Mouse (Mus musculus): ENCODE measurements around the gene Ppbp.

Ppbp gene

GRCm38 (mm10) chr5:90768218-90768617, at the start of gene Ppbp:
TSS of gene Ppbp (plus strand) at chr5:90768518.
- in situ Hi-C loops (cut with MseI, MboI), result no loop called here

DNA sequence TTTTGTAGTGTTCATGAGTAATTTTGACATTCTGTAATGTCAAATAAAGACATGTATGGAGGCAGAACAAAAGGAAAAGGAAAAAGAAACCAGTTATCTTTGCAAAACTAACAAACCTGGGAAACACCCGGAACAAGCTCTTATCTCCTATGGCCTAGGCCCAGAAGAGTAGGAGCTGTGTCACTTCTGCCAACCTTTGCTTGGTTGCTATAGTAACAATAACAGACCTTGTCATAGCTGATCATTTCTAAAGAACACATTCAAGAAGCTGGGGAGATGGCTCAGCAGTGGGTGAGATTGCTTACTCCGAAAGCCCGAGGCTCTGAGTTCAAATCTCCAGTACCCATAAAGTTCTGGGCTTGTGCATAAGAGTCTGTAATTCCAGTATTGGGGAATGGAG, 45.7 kb upstream of the Ppbp start:
- in situ Hi-C loops (cut with MseI, MboI), result no loop called here

GRCm38 (mm10) chr5:90728254-90728653, 40.1 kb upstream of the Ppbp start:
- in situ Hi-C loops (cut with MseI, MboI), result no loop called here

DNA sequence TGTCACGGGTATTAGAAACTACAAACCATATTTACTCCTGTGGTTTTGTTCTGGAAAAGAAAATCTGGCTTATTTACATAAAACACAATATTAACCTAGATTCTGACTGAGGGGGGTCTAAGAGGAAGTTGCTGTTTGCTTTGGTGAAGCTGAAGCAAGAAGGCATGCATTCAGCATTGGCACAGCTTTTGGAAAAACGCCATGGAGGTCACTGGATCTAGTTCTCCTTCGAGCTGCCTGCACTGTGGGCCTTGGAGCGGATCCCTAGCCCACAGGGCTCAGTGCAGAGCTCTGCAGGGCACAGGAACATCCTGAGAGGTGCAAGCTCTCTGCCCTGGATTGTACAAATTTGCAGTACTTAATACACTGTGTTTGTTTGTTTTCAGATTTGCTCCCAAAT, 36.8 kb upstream of the Ppbp start:
- in situ Hi-C loops (cut with MseI, MboI), result no loop called here

DNA sequence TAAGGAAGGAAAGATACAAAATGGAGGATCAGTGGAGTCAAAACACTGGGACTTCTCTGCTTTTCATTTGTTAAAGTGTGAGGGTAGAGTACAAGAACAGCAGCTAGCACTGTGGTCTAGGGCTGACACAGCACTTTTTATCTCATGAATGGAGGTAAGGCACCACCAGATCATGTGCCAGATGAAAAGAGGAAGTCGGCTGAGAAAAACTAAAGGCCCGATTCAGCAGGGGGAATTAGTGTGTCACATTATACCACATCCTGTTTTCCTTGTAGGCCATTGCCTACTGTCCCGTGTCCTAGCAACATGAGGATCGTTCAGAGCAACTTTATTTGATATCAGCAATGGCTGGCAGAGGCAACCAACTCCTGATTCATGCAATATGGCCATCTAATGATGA, 26.3 kb upstream of the Ppbp start:
- in situ Hi-C loops (cut with MseI, MboI), result no loop called here

DNA sequence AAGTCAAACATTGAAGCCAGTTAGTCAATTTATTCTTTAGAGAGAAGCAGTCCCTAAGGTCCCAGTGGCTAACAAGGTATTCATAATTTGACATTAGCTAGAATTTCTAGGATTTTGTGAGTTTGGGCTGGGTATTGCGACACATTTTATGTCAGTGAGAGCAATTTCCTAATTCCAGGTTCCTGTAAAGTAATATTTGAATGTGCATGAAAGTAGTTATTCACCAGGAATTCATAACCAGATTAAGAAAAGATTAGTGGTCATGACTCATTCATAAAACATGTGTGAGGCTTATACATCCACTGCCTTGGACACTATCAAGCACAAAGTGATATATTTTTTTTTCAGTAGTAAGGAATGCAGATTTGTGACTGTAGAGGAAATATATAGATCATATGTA, 14.4 kb upstream of the Ppbp start:
- in situ Hi-C loops (cut with MseI, MboI), result no loop called here

DNA sequence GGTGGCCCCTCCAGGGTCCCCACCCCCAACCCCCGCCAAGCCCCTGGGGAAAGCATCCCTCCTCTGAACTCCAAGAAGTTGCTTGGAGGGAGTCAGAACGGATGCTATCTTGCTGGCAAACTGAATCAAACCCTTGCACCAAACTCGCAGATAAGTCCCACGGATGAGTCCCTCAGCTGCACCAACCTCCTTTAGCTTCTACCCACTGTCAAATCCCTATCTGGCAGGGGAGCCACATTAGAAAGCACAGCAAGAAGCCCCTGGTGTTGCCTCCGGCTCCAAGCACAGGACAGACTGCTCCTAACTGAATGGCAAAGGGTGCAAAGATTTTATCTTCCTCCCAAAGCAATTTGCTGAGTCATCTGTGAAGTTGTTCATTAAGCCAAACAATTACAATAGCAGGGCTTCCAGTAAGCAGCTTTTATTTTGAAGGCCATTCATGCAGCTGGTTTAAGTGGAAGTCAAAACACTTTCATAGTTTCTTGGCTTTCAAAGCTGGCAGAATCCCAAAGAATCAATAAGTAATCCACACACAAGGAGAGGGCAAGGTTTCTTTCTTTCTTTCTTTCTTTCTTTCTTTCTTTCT, 10.2 kb upstream of the Ppbp start:
- in situ Hi-C loops (cut with MseI, MboI), result no loop called here

DNA sequence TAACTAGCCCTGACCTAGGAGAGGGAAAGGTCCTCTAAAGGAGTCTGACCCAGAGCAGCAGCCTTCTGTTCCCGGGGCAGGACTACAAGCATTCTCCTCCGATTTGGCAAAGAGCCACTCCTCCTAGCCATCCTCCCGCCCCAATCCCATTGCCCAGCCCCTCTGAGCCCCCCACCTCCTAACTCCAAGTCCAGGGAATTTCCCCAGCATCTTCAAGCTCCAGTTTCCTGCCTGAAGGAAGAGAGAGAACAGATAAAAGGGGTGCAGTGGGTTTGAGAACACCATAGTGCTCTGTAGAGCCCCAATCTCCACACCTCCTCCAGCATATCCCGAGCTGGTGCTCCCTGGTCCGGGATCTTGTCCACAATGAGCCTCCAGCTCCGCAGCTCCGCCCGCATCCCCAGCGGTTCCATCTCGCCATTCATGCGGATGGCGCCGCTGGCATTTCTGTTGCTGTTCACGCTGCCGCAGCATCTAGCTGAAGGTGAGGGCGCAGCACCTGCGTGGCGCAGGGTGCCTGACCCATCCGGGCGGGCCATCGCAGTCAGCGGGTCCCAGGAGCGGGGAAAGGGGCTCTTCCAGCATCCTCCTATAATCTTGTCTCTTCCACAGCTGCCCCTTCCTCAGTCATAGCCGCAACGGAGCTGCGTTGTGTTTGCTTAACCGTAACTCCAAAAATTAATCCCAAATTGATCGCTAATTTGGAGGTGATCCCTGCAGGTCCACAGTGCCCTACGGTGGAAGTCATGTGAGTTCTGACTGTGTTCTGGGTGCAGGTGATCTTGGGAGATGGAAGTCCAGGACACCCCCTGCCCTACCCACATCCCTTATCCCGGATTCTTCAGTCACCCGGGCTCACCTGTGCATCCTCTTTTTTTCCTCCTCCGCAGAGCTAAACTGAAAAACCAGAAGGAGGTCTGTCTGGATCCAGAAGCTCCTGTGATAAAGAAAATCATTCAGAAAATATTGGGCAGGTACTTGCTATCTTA, 8.9 kb upstream of the Ppbp start, which contains the start of gene Cxcl5:
Gene Cxcl5, plus strand, starts transcription at position 284 of the 989 bp plus-strand sequence.
- in situ Hi-C loops (cut with MseI, MboI), result no loop called here

- in situ Hi-C loops (cut with MseI, MboI), result no loop called here
Observed at GRCm38 (mm10) chr5:90760303-90760702, 8.0 kb upstream of the Ppbp start.

- in situ Hi-C loops (cut with MseI, MboI), result no loop called here
Observed at GRCm38 (mm10) chr5:90760844-90761243, 7.5 kb upstream of the Ppbp start.

DNA sequence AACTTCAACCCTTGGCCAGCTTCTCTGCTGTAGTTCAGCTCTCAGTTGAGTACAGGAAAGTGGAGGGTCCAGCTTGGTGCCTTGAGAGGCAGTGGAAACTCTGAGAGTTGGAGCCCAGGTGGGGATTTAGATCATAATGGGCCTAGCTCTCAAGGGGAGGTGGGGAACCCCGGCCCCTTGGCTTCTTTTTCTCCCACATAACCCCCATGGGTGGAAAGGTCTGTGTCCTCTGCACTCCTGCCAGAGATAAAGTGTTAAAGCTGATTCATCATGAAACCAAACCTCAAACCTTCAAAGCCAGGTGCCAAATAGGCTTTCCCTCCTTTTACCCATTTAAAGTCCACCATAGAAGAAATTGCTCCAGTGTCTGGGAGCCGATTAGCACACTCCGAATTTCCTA, 6.5 kb upstream of the Ppbp start:
- in situ Hi-C loops (cut with MseI, MboI), result no loop called here

DNA sequence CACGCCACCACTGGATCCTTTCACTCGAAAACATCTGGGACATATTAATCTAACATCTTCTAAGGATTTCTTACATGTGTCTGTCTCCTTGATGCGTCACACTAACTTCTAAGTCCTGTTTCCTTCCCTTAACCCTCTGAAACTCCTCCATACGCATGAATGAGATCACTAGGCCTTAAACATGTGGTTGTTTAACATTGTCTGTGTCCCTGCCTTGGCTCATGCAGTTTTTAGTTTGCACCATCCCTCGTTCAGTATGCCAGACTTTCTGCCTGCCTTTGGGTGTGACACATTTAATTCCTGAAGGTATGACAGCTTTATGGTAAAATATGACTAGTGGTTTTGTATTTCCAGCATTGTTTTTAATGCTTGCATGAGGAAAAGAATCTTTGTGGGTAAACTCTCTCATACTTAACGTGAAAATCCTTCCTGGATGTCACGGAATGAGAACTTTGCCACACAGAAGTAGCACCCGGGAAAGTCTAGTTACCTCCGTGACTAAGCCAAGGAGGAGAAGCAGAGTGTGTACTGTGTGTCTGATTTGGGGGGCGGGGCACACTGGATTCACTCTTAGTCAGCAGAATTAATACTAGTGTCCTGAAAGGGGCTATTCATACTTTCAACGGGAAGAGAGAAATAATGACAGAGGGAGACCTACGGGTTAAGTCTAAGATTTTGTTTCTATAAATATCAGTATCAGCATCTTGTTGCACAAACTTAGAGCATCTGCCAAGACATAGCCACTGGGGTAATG, 4.2 kb upstream of the Ppbp start:
- in situ Hi-C loops (cut with MseI, MboI), result no loop called here

GRCm38 (mm10) chr5:90765821-90766606, 2.3 kb upstream of the Ppbp start:
- in situ Hi-C loops (cut with MseI, MboI), result no loop called here

DNA sequence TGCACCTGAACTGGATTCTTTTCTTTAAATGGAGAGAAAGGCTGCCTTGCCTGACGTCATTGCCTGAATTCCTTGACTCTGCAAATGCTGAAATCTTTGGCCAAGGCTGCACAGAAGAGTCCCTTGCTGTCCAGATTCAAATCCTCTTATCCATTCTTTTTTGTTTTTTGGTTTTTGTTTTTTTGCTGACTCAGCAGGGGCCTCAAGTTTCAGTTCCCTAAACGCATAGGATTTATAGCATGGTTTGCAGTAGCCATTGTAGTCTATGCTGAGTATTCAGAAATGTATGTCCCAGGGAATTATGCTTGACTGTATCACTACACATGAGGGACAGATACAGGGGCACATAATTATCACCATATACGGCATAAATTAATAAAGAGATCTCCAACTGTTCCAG, 3.1 kb downstream of the Ppbp start:
- in situ Hi-C loops (cut with MseI, MboI), result no loop called here

GRCm38 (mm10) chr5:90771880-90772653, 3.7 kb downstream of the Ppbp start, which contains the start of gene Pf4:
TSS of gene Pf4 (plus strand) at chr5:90772435.
- in situ Hi-C loops (cut with MseI, MboI), result no loop called here

GRCm38 (mm10) chr5:90775562-90775961, 7.2 kb downstream of the Ppbp start:
- in situ Hi-C loops (cut with MseI, MboI), result no loop called here

GRCm38 (mm10) chr5:90777621-90778020, 9.3 kb downstream of the Ppbp start:
- in situ Hi-C loops (cut with MseI, MboI), result no loop called here

DNA sequence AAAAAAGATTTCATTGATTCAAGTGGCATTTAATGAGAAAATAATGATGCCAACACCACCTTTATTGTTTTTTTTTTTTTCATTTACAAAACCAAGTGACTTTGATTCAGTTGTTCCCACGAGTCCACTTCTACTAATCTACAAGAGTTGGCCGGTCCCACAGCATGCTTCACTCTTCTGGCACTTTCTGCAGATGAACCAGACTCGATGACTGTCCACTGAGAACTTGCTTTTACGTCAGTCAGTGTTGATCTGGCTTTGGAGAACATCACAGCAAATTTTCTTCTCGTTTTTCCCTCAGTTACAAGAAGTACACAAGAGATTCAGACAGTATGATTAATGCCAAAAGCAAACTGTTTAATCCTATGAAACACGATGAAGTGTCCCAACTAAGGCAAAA, 10.5 kb downstream of the Ppbp start:
- in situ Hi-C loops (cut with MseI, MboI), result no loop called here

DNA sequence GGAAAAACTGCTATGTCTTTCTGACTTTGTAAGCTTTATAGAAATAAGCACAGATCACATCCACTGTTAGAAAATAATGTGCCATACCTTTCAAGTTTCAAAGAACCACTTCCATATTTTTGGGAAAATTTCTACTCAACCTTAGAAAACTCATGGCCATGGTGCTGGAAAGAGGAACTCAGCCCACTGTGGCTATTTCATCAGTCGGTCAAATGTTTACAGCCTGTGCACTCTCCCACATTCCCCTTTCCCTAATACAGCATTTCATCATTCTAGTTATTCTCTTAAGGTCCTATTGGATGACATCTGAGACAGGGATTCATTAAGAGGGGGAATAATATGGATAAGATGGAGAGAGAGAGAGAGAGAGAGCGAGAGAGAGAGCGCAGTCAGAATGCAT, 15.4 kb downstream of the Ppbp start:
- in situ Hi-C loops (cut with MseI, MboI), result loop anchor here in 1 of 2 experiments (10.0 kb wide), 1 partner anchor 119 kb away; no protein-coding TSS in a partner anchor

All from mouse trophoblast stem cell (cell line).